Mouse (Mus musculus): ENCODE measurements around the gene Atoh8.

Atoh8 gene

DNA sequence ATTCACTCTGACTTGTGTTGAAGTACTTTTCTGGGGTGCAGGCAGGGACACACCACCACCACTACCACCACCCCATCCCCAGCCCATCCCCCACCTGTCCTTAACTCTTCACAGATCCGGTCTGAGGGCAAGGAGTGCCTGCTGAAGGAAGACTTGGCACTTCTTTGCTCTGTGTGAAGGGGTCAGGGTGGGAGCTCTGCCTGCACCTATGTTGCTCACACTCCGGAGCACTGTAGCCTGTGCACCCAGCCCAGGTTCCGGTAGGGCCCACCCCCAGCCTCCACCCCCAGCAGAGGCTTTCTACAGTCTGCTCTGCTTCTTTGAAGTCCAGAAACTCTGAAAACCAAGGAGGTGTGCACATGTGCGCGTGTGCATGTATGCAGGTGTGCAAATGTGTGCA lies 44.8 kb downstream of the Atoh8 start:
- DNase-seq (ENCODE audit: low spot score), result no peak

- no peak for DNase-seq (ENCODE audit: low spot score)
These were observed 45.3 kb downstream of the Atoh8 start for GRCm38 (mm10) chr6:72190120-72190519.

GRCm38 (mm10) chr6:72189061-72189863 lies 46.1 kb downstream of the Atoh8 start:
- DNase-seq (ENCODE audit: low spot score), result no peak

DNA sequence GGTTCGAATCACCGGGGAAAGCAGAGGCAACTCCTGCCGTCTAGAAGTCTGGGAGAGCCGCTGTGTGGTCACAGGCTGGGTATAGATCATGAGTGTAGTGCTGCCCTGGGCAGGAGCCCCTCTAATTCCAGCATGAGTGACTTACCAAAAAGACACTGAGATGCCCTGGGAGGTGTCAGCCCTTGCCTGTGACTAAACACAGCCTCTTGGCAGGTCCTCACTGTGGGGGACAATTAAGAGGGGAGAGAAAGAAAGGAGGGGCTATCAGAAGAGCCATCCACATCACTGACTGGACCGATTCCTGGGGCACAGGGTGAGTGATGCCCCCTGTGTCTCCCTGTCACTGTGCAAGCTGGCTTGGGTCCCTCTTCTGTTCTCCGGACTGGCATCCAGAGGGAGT lies 48.6 kb downstream of the Atoh8 start:
- DNase-seq (ENCODE audit: low spot score), result no peak

- DNase-seq (ENCODE audit: low spot score), result peak; percentile 40
These were observed 49.4 kb downstream of the Atoh8 start for GRCm38 (mm10) chr6:72185893-72186490.

GRCm38 (mm10) chr6:72184576-72184975 lies 50.8 kb downstream of the Atoh8 start:
- DNase-seq (ENCODE audit: low spot score), result no peak

GRCm38 (mm10) chr6:72179562-72180502 lies 55.5 kb downstream of the Atoh8 start:
- DNase-seq (ENCODE audit: low spot score), result no peak

- no peak for DNase-seq (ENCODE audit: low spot score)
These were observed 56.4 kb downstream of the Atoh8 start for GRCm38 (mm10) chr6:72179006-72179405.

DNA sequence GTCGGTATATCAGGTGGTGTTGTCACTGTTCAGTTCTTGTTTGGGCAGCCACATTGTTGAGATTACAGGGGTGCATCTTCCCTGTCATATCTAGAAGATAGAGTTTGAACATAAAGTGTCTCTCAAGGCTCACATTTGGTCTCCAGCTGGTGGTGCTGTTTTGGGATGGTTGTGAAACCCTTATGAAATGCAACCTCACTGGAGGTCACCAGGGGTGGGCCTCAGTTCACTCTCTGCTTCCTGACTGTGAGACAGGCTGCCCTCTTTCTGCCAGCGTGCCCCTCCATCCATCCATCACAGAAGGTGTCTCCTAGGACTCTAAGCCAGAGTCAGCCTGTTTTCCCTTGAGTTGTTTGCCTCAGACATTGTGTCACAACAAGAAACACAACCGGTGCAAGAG lies 58.0 kb downstream of the Atoh8 start:
- no peak for DNase-seq (ENCODE audit: low spot score)

DNA sequence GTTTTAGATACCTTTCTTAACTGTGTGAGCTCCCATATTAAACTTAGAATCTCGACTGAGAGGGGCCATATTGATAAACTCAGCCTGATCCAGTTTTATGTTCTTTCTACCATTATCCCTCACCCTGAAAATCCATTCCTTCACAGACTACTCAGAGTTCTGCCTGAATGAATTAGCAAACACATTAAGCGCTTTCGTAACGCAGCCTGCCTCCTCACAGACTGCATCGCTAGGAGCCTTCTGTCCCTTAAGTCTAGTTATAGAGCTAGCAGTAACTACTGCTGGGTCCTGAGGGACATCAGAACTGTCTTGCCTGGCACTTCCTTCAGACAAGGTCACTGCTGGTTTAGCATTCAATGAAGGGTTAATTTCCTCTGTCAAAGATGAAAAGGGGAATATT lies 59.4 kb downstream of the Atoh8 start:
- DNase-seq (ENCODE audit: low spot score), result no peak

DNA sequence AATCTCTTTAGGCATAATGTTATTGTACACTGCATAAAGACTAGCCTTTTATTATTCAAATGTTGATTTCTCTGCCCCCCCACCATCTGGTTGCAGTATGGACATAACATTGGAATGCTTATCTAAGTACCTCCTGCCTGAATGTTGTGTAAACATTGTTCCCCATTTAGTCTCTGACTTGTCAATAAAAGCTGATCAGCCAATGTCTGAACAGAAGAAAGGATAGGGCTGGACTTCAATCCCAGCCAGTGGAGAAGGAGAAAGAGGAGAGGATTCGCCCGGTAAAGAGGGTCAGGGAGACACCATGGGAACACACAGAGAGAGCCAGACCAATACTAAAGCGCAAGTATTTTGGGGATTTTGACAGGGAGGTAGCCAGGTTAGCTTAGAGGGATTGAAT lies 60.0 kb downstream of the Atoh8 start:
- DNase-seq (ENCODE audit: low spot score), result no peak

- no peak for DNase-seq (ENCODE audit: low spot score)
These were observed 62.0 kb downstream of the Atoh8 start for GRCm38 (mm10) chr6:72173350-72173749.

- no peak for DNase-seq (ENCODE audit: low spot score)
These were observed 64.0 kb downstream of the Atoh8 start for GRCm38 (mm10) chr6:72171391-72171790.

- no peak for DNase-seq (ENCODE audit: low spot score)
These were observed 69.5 kb downstream of the Atoh8 start for GRCm38 (mm10) chr6:72165907-72166306.

- peak; percentile 78 for DNase-seq (ENCODE audit: low spot score)
These were observed 70.8 kb downstream of the Atoh8 start for GRCm38 (mm10) chr6:72164321-72165275.

GRCm38 (mm10) chr6:72162155-72162890 lies 73.1 kb downstream of the Atoh8 start:
- no peak for DNase-seq (ENCODE audit: low spot score)

DNA sequence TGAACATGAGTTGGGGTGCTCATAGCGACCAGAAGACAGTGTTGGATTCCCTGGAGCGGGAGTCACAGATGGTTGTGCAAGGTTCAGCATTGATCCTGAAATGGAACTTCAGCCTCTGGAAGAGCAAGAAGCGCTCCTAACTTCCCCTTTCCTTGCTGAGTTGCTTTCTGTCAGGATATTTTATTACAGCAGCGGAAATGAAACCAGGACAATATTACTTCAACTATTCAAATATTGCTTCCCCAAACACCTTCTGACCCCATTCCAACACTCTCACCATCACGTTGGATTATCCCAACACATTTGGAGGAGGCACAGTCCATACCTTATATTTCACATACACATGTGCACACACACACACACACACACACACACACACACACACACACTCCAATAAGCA lies 73.6 kb downstream of the Atoh8 start:
- DNase-seq (ENCODE audit: low spot score), result no peak

GRCm38 (mm10) chr6:72160991-72161390 lies 74.4 kb downstream of the Atoh8 start:
- no peak for DNase-seq (ENCODE audit: low spot score)

DNA sequence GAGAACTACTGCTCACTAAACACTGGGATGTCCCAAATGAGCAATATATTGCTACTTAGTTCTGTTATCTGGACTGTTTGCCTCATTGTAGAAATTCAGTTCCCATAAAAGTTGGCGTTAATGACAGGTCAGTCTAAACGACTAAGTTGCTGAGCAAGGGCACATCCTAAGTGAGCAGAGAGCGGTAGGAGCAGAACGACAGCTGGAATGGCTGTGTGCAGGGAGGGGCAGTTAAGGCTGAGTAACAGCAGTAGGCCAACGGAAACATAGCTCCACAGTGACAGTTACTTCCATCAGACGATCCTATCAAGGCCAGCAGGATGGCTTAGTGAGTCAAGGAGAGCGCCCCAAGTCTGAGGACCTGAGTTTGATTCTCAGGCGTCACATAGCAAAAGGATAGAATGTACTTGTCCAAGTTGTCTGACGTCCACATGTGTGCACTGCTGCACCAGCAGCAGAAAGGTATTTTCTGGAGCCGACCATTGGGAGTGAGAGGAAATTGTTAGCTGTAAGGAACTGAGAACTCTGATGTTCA lies 75.4 kb downstream of the Atoh8 start:
- DNase-seq (ENCODE audit: low spot score), result no peak

DNA sequence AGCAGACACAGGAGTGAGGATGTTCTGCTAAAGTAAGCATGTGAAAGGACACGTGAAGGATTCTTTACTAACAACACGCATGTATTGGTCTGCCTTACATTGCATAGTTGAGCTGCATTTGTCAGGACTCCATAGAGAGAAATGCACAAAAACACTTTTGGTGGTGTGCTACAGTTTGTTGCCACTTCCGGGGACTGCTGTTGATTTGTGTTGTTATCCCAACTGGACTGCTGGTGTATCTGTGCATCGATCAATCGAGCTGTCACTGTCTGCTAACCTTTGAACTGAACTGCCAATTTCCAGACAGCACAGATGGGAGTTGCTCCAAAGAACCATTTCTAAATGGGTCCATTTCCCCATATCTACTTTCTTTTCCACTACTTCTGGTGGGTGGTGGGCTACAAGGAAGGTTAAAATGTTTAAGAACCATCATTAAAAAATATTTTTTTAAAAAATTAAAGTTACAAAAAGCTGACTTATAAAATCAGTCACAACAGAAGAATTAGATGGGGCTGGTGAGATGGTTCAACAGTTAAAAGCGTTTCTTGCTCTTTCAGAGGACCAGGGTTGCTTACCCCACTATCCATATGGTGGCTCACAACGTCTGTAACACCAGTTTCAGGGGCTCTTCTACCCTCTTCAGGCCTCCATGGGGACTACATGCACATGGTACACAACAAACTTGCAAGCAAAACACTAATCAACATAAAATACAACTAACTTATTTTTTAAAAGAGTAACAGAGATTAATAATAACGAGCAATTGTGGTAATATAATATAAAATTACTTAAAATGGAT lies 76.2 kb downstream of the Atoh8 start:
- no peak for DNase-seq (ENCODE audit: low spot score)

All from left cerebral cortex, adult 11 months (tissue).